Mouse (Mus musculus) myocyte (in vitro differentiated cells): ENCODE measurements around the gene Cdc45.

Experiments
- MAX ChIP-seq: IDR thresholded peaks from one replicate; pipeline ENCODE4 v1.6.1; 2011; ENCODE audit warnings: low read depth, mild to moderate bottlenecking, control low read depth
- POLR2A ChIP-seq: IDR thresholded peaks from one replicate; pipeline ENCODE4 v1.6.1; 2011; ENCODE audit warnings: low read depth, mild to moderate bottlenecking, control low read depth, moderate library complexity; ENCODE audit not compliant: insufficient read length
- REST ChIP-seq: IDR thresholded peaks from one replicate; pipeline ENCODE4 v1.6.1; 2011; ENCODE audit warnings: mild to moderate bottlenecking, control low read depth, moderate library complexity; ENCODE audit not compliant: insufficient read depth, insufficient read length
- TCF12 ChIP-seq: IDR thresholded peaks from one replicate; pipeline ENCODE4 v1.6.1; 2011; ENCODE audit warnings: mild to moderate bottlenecking, control low read depth; ENCODE audit not compliant: poor library complexity, insufficient read depth, severe bottlenecking

DNA sequence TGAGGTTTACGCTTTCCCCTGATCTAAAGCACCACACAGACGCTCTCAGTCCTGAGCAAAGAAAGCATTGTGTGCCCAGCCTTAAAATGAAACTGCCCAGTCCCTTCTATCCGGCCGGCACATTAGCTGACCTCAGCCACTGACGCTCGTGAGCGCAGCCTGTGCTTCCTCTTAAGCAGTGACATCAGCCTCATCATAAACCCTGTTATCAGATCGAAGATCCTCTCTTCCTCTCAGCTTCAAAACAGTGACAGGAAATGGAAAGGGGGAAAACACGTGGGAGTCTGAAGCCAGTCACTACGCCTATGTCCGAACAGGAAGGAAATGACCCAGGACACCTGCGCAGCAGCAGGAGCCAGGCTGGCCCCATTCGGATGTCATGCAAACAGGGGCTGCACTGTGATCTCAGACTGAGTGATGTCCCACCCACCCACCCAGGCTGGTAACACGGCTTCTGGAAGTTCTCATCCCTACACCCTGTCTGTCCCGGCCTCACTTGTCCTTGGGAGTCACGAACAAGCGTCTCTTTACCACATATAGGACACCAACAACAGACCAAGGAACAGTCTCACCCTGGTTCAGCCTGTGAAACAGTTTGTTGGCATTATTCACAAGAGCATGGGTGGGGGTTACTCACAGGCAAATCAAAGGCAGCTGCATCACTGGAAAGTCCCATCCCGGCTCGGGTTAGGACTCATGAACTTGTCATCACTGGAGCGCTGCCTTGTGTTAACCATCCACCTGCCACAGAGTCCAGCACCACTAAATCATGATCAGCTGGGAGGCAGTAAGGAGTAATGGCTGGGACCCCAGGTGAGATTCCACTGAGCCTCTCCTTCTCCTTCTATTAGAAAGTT is 78.5 kb downstream of the Cdc45 start:
- no peak for TF ChIP-seq POLR2A
- no peak for TF ChIP-seq REST
- TF ChIP-seq TCF12: no peak
- no peak for TF ChIP-seq MAX
